Mouse (Mus musculus): ENCODE results near the gene Olfr44.

- TF ChIP-seq POLR2A (IDR thresholded peaks at IDR 0.05; ENCODE audit: insufficient read depth, low read depth, low read length) (no peak), CTCF (IDR thresholded peaks at IDR 0.05; ENCODE audit: insufficient read depth, low read depth, low read length) (no peak)
Measured at GRCm38 (mm10) chr9:39523616-39524285, 30.0 kb upstream of the Olfr44 start.
